Mouse (Mus musculus) E14TG2a.4 (cell line): Measurements from ENCODE around the gene Tll2.

Experiments used
- CTCF ChIP-seq: conservative IDR thresholded peaks from 2 replicates; pipeline ENCODE4 v1.5.1; 2014; ENCODE audit warnings: low read length
- NANOG ChIP-seq: IDR thresholded peaks from 2 replicates; pipeline ENCODE4 v1.6.1; 2014; ENCODE audit warnings: borderline replicate concordance, low read length, mixed read lengths

DNA sequence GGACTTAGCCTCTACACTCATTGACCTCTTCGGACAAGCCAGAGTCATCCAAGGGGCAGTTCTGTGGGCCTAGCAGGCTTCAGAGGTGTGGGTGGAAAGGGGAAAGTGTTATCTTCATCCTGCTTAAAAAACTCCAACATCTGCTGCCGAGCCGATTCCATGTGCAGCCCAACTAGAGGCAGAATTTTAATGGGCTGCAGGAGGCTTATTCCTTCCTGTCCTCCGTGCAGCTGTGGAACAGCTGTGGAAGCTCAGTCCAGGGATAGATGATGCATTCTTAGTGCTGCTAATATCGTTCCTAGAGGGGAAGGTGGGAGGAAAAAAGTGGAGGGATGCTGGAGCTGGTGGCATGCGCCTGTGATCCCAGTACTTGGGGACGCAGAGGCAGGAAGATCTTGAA, 52.0 kb downstream of the Tll2 start:
- no peak for TF ChIP-seq CTCF
- no peak for TF ChIP-seq NANOG
